In the genomic region with DNA sequence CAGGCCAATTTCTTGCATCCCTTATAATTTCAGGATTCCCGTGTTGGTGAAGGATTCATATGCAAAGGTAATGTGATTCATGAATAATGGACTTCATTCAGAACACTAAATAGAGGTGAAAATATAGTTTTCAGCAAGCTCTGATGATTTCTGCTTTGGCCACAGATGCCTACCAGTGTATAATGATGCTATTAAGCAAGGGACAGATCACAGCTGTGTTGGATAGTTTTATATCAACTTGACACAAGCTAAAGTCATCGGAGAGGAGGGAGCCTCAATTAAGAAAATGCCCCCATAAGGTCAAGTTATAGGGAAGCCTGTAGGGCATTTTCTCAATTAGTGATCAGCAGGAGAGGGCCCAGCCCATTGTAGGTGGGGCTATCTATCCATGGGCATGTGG, we compare ENCODE assay signal across 33 mouse cellular contexts.
"Had no signal": no experiment of that assay in that cellular context is flagged by ENCODE, and none has a peak within 500 bp of the region (broad histone marks: within the 10 kb centered on the region; RNA-seq: fewer than 3 reads in every experiment).

No protein-coding gene starts in this region.

- H3K27ac ChIP-seq: heart, adult 2 months; heart, embryonic 10.5 days; heart, embryonic 13.5 days; heart, embryonic 15.5 days; hindbrain, embryonic 10.5 days; hindbrain, embryonic 14.5 days; hindbrain, embryonic 15.5 days; intestine, embryonic 15.5 days; kidney, embryonic 15.5 days; kidney, postnatal 0 days; layer of hippocampus, adult 2 months had no signal

- H3K4me2 ChIP-seq: heart, embryonic 11.5 days; heart, embryonic 12.5 days; heart, embryonic 13.5 days; heart, embryonic 15.5 days; hindbrain, embryonic 14.5 days; hindbrain, embryonic 15.5 days; intestine, embryonic 15.5 days; kidney, embryonic 15.5 days had no signal

- ATAC-seq: inflammation-experienced regulatory T-cells, adult 6 months; intestine, embryonic 15.5 days; intestine, embryonic 16.5 days; intestine, postnatal 0 days had no signal

- H3K4me3 ChIP-seq: heart, adult 2 months; heart, embryonic 10.5 days; heart, embryonic 12.5 days; heart, embryonic 13.5 days; heart, embryonic 15.5 days; hindbrain, embryonic 10.5 days; hindbrain, embryonic 15.5 days; intestine, embryonic 15.5 days; kidney, embryonic 15.5 days; layer of hippocampus, adult 2 months had no signal

- H3K9me3 ChIP-seq: heart, embryonic 10.5 days; heart, embryonic 12.5 days; heart, embryonic 13.5 days; heart, embryonic 15.5 days; hindbrain, embryonic 10.5 days; hindbrain, embryonic 15.5 days; intestine, embryonic 15.5 days; kidney, embryonic 15.5 days had no signal

- H3K27me3 ChIP-seq: heart, embryonic 12.5 days; heart, embryonic 13.5 days; heart, embryonic 15.5 days; hindbrain, embryonic 15.5 days; intestine, embryonic 15.5 days; kidney, embryonic 15.5 days had no signal

- H3K9ac ChIP-seq: heart, embryonic 12.5 days; heart, embryonic 13.5 days; heart, embryonic 15.5 days; hindbrain, embryonic 14.5 days; hindbrain, embryonic 15.5 days; intestine, embryonic 15.5 days; kidney, embryonic 15.5 days had no signal

- DNase-seq: heart, adult 18-20 months; heart, adult 2 months; heart, postnatal 10 days; heart, postnatal 14 days; heart, postnatal 36 days; heart, postnatal 4 days; kidney, adult 11 months; kidney, adult 18-20 months; kidney, adult 2 months; kidney, adult 8-10 months; kidney, adult 9 months; kidney, postnatal 10 days; kidney, postnatal 14 days; kidney, postnatal 25 days; kidney, postnatal 36 days; kidney, postnatal 4 days; layer of hippocampus, adult 9-11 months; layer of hippocampus, postnatal 36 days had no signal

- H3K4me1 ChIP-seq: heart, embryonic 10.5 days; heart, embryonic 12.5 days; heart, embryonic 13.5 days; heart, embryonic 15.5 days; hindbrain, embryonic 10.5 days; hindbrain, embryonic 15.5 days; intestine, embryonic 15.5 days; kidney, embryonic 15.5 days had no signal

- H3K36me3 ChIP-seq: heart, embryonic 10.5 days; heart, embryonic 12.5 days; heart, embryonic 13.5 days; heart, embryonic 15.5 days; hindbrain, embryonic 10.5 days; hindbrain, embryonic 15.5 days; intestine, embryonic 15.5 days; kidney, embryonic 15.5 days had no signal
